Mouse (Mus musculus): ENCODE measurements around the gene P3h3.

GRCm38 (mm10) chr6:124803061-124803460 is 54.5 kb downstream of the P3h3 start:
- TF ChIP-seq CTCF (IDR thresholded peaks at IDR 0.05; ENCODE audit: low read depth, low read length), result no peak
- no peak for TF ChIP-seq GATA1 (IDR thresholded peaks at IDR 0.05; ENCODE audit: borderline replicate concordance, low read length)

Data from G1E (cell line).